Mouse (Mus musculus) cortical plate, adult 2 months (tissue): Measurements from ENCODE around the gene Tmem63b. TPM values are rescaled to one million over a fixed set of nuclear protein-coding genes. Genes with fewer than 3 reads are reported as not detected.

Experiments
- H3K27ac ChIP-seq: fragments of 200-500 bp; 2 replicates; pipeline ENCODE4 v1.5.1; 2012; ENCODE audit warnings: low read length, control low read depth, inconsistent platforms; ENCODE audit not compliant: insufficient read depth
- H3K4me1 ChIP-seq: fragments of 200-500 bp; 2 replicates; pipeline ENCODE4 v1.6.1; 2011; ENCODE audit warnings: low read length; ENCODE audit not compliant: control insufficient read depth, insufficient read depth
- H3K4me3 ChIP-seq: fragments of 200-500 bp; 2 replicates; pipeline ENCODE4 v1.5.1; 2011; ENCODE audit warnings: mild to moderate bottlenecking, low read length, control low read depth; ENCODE audit not compliant: insufficient read depth
- CTCF ChIP-seq: fragments of 200-500 bp; IDR thresholded peaks from 2 replicates; pipeline ENCODE4 v1.5.1; 2011; ENCODE audit warnings: mild to moderate bottlenecking, control low read depth, low read length; ENCODE audit not compliant: insufficient read depth; ENCODE audit errors: extremely low read depth
- POLR2A ChIP-seq: fragments of 200-500 bp; IDR thresholded peaks from 2 replicates; pipeline ENCODE4 v1.6.1; 2011; ENCODE audit warnings: mild to moderate bottlenecking, low read length, control low read depth; ENCODE audit not compliant: insufficient read depth; ENCODE audit errors: extremely low read depth
- polyA plus RNA-seq: library from polyadenylated mRNA; depleted of rRNA; stranded (reverse); fragments of >200 nt; gene quantifications from 2 replicates; pipeline ENCODE4 v1.2.3, GENCODE M21; 2012; rRNA removed

Tmem63b gene
- polyA plus RNA-seq, 1 experiment = 206 TPM

- H3K4me1 ChIP-seq = no peaks in the 10 kb centered on the region
- TF ChIP-seq POLR2A = no peak
- no peak for TF ChIP-seq CTCF
- H3K27ac ChIP-seq = no peak overlapping the region
- no peak overlapping the region for H3K4me3 ChIP-seq
Measured at GRCm38 (mm10) chr17:45616679-45617078, 70.0 kb downstream of the Tmem63b start.

GRCm38 (mm10) chr17:45616046-45616650, 70.6 kb downstream of the Tmem63b start:
- no peak overlapping the region for H3K4me3 ChIP-seq
- no peak overlapping the region for H3K27ac ChIP-seq
- H3K4me1 ChIP-seq = no peaks in the 10 kb centered on the region
- TF ChIP-seq POLR2A = no peak
- no peak for TF ChIP-seq CTCF

DNA sequence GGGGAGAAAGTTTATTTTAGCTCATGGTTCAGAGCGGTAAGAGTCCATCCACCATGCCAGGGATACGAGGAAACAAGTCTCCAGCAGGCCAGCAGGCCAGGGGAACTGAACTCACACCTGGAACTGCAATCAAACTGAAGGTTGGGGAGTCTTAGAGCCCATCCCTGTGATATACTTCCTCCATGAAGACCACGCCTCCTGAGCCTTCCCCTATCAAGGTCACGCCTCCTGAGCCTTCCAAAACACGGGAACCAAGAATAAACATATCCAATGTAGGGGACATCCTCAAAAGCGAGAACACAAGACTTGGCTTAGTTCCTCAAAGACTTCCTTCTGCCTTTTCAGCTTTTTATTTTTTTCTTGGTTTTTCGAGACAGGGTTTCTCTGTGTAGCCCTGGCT, 73.8 kb downstream of the Tmem63b start:
- Histone ChIP-seq H3K4me3 (no peak overlapping the region), H3K4me1 (peaks cover 2% of the 10 kb centered on the region; the same call in 1 of the 2 replicates), H3K27ac (no peak overlapping the region)
- no peak for TF ChIP-seq POLR2A
- TF ChIP-seq CTCF = no peak

DNA sequence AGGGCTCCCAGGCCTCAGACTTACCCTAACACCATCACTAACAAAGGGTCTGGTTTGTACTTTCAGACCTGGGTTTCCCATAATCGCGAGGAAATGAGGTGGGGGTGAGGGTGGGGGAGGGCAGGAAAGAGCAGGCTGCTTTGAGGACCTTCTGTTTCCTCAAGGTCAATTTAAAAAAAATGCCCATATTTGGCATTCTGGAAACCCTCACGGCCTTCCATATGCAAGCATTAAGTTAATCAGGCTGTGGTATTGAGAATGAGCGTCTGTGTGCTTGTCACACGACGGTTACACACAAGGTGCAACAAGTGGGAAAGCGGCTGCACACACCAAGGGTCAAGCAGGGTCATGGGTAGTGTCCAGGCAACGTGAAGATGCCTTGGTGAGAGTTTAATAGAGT, 74.7 kb downstream of the Tmem63b start:
- no peak overlapping the region for H3K4me3 ChIP-seq
- no peak overlapping the region for H3K27ac ChIP-seq
- H3K4me1 ChIP-seq = peaks cover 2% of the 10 kb centered on the region; the same call in 1 of the 2 replicates
- TF ChIP-seq POLR2A (no peak), CTCF (no peak)

Other genes starting within 250 kb of the Tmem63b start
- 4.0 and 4.3 TPM in 2 replicates for gene Spats1, start 211.5 kb downstream of the Tmem63b start, polyA plus RNA-seq
- 29.1 and 31.0 TPM in 2 replicates for gene Aars2, start 180.1 kb downstream of the Tmem63b start, polyA plus RNA-seq
- gene Tcte1, start 163.5 kb downstream of the Tmem63b start, polyA plus RNA-seq = 3.4 and 3.7 TPM in 2 replicates
- 85.7 and 94.1 TPM in 2 replicates for gene Tmem151b, start 137.2 kb downstream of the Tmem63b start, polyA plus RNA-seq
- 2.1 and 2.3 TPM in 2 replicates for gene Nfkbie, start 131.2 kb downstream of the Tmem63b start, polyA plus RNA-seq
- 52.4 and 52.6 TPM in 2 replicates for gene Slc35b2, start 123.0 kb downstream of the Tmem63b start, polyA plus RNA-seq
- gene Hsp90ab1, start 113.6 kb downstream of the Tmem63b start, polyA plus RNA-seq = 980 and 997 TPM in 2 replicates
- 35.9 and 37.6 TPM in 2 replicates for gene Slc29a1, start 87.3 kb downstream of the Tmem63b start, polyA plus RNA-seq
- gene Mymx, start 84.8 kb downstream of the Tmem63b start, polyA plus RNA-seq = not detected in 2 replicates
- gene Capn11, start 27.6 kb downstream of the Tmem63b start, polyA plus RNA-seq = 0.21 and 2.1 TPM in 2 replicates
- gene Mrpl14, start 583 bp downstream of the Tmem63b start, polyA plus RNA-seq = 57.1 and 63.8 TPM in 2 replicates
- 0.44 TPM in 1 of 2 replicates, not detected in the other for gene 1600014C23Rik, start 46.9 kb upstream of the Tmem63b start, polyA plus RNA-seq